Mouse (Mus musculus): ENCODE results near the gene Nutm1.
A peak's percentile ranks its signal among the peaks of the same experiment; 100 is the strongest.
"Not testable (repeated sequence)": the region's sequence is repeated elsewhere in the genome, so short reads cannot be mapped to it uniquely, and the experiment has no call there.

Gene Nutm1

GRCm38 (mm10) chr2:112259241-112259962 is at the start of gene Nutm1:
Gene Nutm1, minus strand, starts transcription at chr2:112259291.
- DNase-seq (ENCODE audit: extremely low read depth, low read depth) = no peak

GRCm38 (mm10) chr2:112308671-112309070 is 49.6 kb upstream of the Nutm1 start:
- DNase-seq (ENCODE audit: extremely low read depth, low read depth) = no peak

DNA sequence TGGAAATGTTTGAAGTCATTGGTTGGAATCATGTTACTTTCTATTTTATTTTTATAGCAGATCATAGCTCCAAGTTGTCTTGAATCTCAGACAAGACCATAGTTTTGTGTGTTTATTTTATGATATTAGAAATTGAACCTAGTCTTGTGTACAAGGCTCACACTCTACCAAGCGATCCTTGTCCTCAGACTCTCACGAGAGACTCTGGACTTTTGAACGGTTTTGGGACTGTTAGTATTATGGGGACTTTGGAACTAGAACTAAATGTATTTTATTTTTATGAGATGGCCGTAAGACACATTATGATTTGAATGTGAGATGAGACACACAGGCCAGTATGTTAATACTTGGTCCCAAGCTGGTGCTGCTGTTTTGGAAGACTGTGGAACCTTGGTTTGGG is 39.1 kb upstream of the Nutm1 start:
- DNase-seq (ENCODE audit: extremely low read depth, low read depth) = no peak

GRCm38 (mm10) chr2:112296211-112296610 is 37.1 kb upstream of the Nutm1 start:
- DNase-seq (ENCODE audit: extremely low read depth, low read depth) = no peak

GRCm38 (mm10) chr2:112292823-112293222 is 33.7 kb upstream of the Nutm1 start:
- DNase-seq (ENCODE audit: extremely low read depth, low read depth) = no peak

GRCm38 (mm10) chr2:112289507-112289906 is 30.4 kb upstream of the Nutm1 start:
- no peak for DNase-seq (ENCODE audit: extremely low read depth, low read depth)

GRCm38 (mm10) chr2:112287059-112287458 is 28.0 kb upstream of the Nutm1 start:
- no peak for DNase-seq (ENCODE audit: extremely low read depth, low read depth)

DNA sequence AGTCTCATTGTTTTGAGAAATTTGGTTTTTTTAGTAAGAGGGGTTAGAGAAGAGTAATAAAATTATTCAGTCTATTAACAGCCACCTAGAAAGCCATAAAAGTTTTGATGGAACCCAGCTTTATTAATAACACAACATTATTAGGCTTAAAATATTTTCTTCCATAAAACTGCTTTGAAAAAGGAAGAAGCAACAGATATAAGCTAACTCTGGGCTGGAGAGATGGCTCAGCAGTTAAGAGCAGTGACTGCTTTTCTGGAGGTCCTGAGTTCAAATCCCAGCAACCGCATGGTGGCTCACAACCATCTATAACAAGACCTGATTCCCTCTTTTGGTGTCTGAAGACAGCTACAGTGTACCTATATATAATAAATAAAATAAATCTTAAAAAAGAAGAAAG is 27.0 kb upstream of the Nutm1 start:
- not testable (repeated sequence) for DNase-seq (ENCODE audit: extremely low read depth, low read depth)

DNA sequence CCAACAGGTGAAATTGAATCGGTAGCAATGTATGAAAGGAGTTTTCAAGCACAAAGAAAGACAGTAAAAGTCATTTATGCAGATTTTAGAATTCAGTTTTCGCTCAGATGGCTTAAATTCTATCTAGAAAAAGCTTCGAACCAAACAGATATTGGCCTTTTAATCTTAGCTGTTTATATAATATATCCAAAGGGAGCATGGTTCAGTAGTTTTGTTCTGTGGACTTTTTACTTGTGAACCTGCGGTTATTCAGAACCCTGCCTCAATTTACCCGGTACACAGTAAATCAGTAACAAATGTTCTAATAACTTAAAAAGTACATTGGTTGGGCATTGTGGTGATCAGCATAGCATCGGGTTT is 25.9 kb upstream of the Nutm1 start:
- no peak for DNase-seq (ENCODE audit: extremely low read depth, low read depth)

DNA sequence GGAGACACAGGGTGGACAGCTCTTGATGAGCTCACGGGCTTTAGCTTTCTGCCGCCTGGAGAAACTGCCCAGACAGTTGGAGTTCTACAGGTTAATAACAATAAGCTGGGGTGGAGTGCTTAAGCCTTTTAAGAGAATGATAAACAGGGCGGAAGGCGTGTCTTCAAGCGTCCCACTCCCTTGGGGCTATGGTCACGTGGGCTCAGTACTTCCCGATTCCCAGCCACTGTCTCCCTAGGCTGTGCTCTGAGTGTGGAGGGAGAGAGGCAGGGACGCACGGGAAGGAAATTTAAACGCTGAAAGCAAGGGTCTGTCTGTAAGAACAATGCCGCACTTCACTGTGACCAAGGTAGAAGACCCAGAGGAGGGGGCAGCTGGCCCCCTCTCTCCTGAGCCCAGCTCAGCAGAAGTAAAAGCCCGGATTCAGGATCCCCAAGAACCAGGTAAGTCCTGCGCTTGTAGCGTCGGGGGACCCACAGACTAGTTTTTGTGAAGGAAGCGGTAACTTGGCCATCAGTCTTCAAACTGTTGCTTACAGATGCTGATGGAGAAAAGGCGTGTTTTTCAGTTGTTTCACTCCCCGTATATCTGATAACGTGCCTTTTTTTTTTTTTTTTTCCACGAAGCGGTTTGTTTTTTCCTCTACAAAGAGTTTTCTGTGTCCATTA is 25.4 kb upstream of the Nutm1 start:
- peak; percentile 82 for DNase-seq (ENCODE audit: extremely low read depth, low read depth)

DNA sequence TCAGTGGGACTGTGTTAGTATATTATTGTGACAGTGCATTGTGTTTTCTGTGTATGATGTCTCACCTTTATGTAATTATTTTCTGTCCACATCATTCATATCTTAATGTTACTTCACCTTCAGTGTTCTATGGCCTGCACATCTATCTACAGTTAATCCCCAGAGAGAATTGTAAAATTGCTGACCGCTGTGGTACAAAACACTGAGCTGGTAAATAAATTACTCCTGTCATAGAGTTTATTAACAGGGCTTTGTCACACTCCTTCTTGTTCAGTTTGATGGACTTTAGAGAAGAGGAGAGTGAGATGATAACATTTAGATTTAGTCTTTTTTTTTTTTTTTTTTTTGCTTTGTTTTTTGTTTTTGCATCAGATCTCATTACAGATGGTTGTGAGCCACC is 23.8 kb upstream of the Nutm1 start:
- DNase-seq (ENCODE audit: extremely low read depth, low read depth) = no peak

- no peak for DNase-seq (ENCODE audit: extremely low read depth, low read depth)
These were observed 17.8 kb upstream of the Nutm1 start for GRCm38 (mm10) chr2:112276870-112277269.

DNA sequence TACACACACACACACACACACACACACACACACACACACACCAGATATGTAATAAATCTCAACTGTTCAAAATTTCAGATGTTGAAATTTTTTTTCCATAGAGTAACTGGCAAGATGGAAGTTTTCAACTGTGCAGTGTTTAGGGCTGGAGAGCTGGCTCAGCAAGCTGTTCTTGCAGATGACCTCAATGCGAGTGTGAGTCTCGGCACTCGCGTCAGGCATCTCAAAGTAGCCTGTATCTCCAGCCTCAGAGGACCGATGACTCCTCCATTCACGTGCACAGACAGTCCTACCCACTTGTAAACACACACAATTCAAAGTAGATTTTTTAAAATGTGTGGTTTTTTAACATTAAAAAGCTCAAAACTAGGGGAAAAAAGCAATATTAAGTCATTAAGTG is 14.4 kb upstream of the Nutm1 start:
- no peak for DNase-seq (ENCODE audit: extremely low read depth, low read depth)

GRCm38 (mm10) chr2:112272909-112273308 is 13.8 kb upstream of the Nutm1 start:
- no peak for DNase-seq (ENCODE audit: extremely low read depth, low read depth)

DNA sequence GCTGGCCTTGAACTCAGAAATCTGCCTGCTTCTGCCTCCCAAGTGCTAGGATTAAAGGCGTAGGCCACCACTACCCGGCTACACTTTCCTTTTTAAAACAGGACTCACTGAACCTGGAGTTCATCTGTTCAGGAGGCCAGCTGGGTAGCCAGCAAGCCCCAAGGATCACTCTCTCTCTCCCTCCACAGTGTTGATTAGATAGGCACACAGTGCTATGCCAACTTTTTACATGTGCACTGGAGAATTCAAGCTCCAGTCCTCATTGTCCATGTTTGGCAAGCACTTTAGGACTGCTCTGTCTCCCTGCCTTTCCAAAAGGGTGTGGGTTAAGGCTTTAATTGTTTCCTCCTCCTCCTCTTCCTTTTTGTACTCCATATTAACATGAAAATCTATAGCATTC is 10.9 kb upstream of the Nutm1 start:
- no peak for DNase-seq (ENCODE audit: extremely low read depth, low read depth)

GRCm38 (mm10) chr2:112267547-112268269 is 8.6 kb upstream of the Nutm1 start:
- DNase-seq (ENCODE audit: extremely low read depth, low read depth) = peak; percentile 91

GRCm38 (mm10) chr2:112266780-112267179 is 7.7 kb upstream of the Nutm1 start:
- no peak for DNase-seq (ENCODE audit: extremely low read depth, low read depth)

DNA sequence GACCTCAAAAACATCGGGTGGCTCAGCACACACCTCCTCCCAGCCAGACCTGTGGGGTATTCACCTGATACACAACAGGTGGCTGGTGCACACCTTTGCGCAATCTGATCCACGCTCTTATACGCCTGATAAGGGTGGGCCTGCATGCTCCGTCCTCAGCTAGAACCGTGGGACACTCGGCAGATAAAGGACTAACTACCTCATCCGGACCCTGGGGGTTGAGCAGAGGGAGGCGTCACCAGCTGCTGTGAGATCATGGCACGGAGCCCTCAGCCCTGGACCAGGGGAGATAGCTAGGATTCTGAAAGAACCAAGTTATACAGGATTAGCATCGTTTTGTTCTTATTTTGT is 7.1 kb upstream of the Nutm1 start, which contains the start of gene Gm21985:
Gene Gm21985 (plus strand): TSS at position 73 of the 351 bp plus-strand sequence.
- peak; percentile 70 for DNase-seq (ENCODE audit: extremely low read depth, low read depth)

DNA sequence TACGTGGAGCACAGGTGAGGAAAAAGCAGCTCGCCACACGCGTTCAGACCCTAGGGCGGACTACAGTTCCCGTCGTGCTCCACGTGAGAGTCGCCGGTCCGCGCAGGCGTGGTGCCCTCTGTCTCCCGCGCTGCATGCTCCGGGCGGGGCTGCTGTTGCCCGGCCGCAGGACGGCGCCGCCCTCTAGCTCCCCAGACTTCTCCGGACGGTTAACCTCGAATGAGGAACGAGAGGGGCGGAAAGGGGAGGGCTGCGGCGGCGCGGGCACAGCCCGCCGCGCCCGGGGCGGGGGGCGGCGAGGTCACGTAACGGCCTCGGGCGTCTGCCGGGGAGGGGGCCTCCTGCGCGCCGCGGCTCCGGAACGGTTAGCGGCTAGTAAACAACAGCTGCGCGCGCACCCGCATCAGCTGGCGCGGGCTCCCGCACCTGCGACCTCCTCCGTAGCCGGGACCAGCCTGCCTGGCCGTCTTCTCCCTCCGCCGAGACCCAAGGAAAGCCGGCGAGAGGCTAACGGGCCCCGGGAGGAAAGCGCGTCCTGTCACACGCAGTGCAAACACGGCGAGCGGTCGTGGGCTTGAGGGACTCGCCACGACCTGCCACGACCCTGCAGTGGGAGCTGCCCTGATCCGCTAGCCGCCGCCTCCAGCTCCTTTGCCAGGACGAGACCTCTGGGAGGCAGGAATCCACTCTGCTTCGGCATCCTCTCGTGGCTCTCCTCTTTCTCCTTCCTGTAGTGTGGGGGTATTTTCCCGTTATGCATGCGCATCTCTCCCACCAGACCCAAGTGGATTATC is 6.6 kb upstream of the Nutm1 start, which contains the start of gene Slc12a6:
Gene Slc12a6 (plus strand): TSS at position 378 of the 794 bp plus-strand sequence.
- DNase-seq (ENCODE audit: extremely low read depth, low read depth) = peak; percentile 80

DNA sequence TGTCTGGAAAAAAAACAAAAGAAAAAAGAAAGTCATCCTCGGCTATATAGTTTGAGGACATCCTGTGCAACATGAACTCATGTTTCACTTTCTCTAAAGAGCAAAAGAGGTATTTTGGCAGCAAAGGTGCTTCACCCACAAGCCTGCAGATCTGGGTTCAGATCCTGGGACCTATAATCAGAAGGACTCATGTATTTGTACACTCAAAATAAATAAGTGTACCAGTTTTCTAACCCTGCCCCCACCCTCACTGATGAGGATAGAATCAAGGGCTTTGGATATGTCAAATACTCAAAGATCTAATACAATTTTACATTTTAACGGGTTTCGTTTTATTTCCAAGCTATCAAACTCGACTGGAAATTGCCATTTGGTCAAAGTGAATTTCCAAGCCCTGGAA is 5.3 kb upstream of the Nutm1 start:
- DNase-seq (ENCODE audit: extremely low read depth, low read depth) = no peak

DNA sequence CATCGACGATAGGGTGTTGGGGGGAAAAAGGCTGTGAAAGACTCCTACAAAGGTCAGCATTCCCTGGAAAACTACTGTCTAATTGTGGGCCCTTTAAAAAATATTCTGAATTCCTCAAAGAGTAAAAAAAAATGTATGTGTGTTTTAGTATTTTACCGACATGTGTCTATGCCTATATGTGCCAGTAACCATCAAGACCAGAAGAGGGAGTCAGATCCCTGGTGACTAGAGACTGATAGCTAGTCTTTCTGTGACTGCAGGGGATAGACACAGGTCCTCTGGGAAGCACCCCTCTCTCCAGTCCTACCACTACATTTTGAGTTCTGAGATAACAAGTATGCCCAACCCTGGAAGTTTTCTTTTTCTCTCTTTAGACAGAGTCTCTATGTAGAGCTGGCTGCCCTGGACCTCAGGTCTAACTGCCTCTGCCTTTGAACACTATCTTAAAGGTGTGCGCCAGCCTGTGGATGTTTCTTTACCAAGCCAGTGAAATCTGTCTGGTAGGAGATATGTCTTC is 3.7 kb upstream of the Nutm1 start:
- peak; percentile 75 for DNase-seq (ENCODE audit: extremely low read depth, low read depth)
